Mouse (Mus musculus) forebrain, postnatal 0 days (tissue): ENCODE measurements around the gene Prm3. TPM values are rescaled to one million over a fixed set of nuclear protein-coding genes. Genes with fewer than 3 reads are reported as not detected.
A peak's percentile ranks its signal among the peaks of the same experiment; 100 is the strongest.

ENCODE experiments used
- ATAC-seq: fragments of 200-750 bp; cut with Nextera tagmentation; 2 replicates; pipeline ENCODE4 v1.8.0; 2017; ENCODE audit warnings: mild to moderate bottlenecking, moderate library complexity
- DNase-seq: peaks from one replicate; pipeline ENCODE4 v3.0.0-alpha.2; 2015
- H3K27ac ChIP-seq: fragments of 300-500 bp; sonication (generic); 2 replicates; pipeline ENCODE4 v1.5.1; 2014; ENCODE audit warnings: low read depth, mild to moderate bottlenecking, antibody characterized with exemption, low read length, moderate library complexity, mixed read lengths
- H3K27me3 ChIP-seq: fragments of 300-500 bp; sonication (generic); 2 replicates; pipeline ENCODE4 v1.6.1; 2014; ENCODE audit warnings: mild to moderate bottlenecking, low read length, mixed read lengths; ENCODE audit not compliant: insufficient read depth
- H3K36me3 ChIP-seq: fragments of 300-500 bp; sonication (generic); 2 replicates; pipeline ENCODE4 v1.6.1; 2014; ENCODE audit warnings: mild to moderate bottlenecking, moderate library complexity; ENCODE audit not compliant: insufficient read depth
- H3K4me1 ChIP-seq: fragments of 300-500 bp; sonication (generic); 2 replicates; pipeline ENCODE4 v1.6.1; 2014; ENCODE audit warnings: antibody characterized with exemption; ENCODE audit not compliant: insufficient read depth
- H3K4me2 ChIP-seq: fragments of 300-500 bp; sonication (generic); 2 replicates; pipeline ENCODE4 v1.6.1; 2014; ENCODE audit warnings: low read depth, mild to moderate bottlenecking, moderate library complexity
- H3K4me3 ChIP-seq: fragments of 300-500 bp; sonication (generic); 2 replicates; pipeline ENCODE4 v1.5.1; 2014; ENCODE audit warnings: low read depth, low read length, mixed read lengths
- H3K9ac ChIP-seq: fragments of 300-500 bp; sonication (generic); 2 replicates; pipeline ENCODE4 v1.6.1; 2014; ENCODE audit warnings: mild to moderate bottlenecking
- H3K9me3 ChIP-seq: fragments of 300-500 bp; sonication (generic); 2 replicates; pipeline ENCODE4 v1.6.1; 2016; ENCODE audit warnings: low read length
- CTCF ChIP-seq: sonication (generic); IDR thresholded peaks from 2 replicates; pipeline ENCODE4 v1.5.1; 2016; ENCODE audit warnings: antibody characterized with exemption, control low read depth, low read depth
- WGBS: fragments of 180-500 bp; shearing (Covaris S2); extraction: QIAGEN DNeasy Blood & Tissue Kit; methylation state at CpG from one replicate; pipeline ENCODE4 v1.1.7; 2014; 5-methylcytosine and 5-hydroxymethylcytosine counted together
- polyA plus RNA-seq: library from polyadenylated mRNA; unstranded; fragments of >200 nt; fragmentation: Nextera tagmentation; extraction: Ambion mirVana; gene quantifications from 2 replicates; pipeline ENCODE4 v1.2.1, GENCODE M21; 2015
- total RNA-seq: library from RNA; depleted of rRNA; stranded (reverse); fragments of >200 nt; gene quantifications from 2 replicates; pipeline ENCODE4 v1.2.3, GENCODE M21; 2014

Gene Prm3
- total and polyA plus RNA-seq, 2 experiments from 2014 or later = not detected

- ATAC-seq (no peak), DNase-seq (no peak)
- Histone ChIP-seq H3K36me3 (no peaks in the 10 kb centered on the region), H3K4me1 (no peaks in the 10 kb centered on the region), H3K4me2 (no peak within 1 kb of the TSS), H3K27ac (no peak within 1 kb of the TSS), H3K9me3 (no peaks in the 10 kb centered on the region), H3K4me3 (no peak within 1 kb of the TSS), H3K9ac (no peak within 1 kb of the TSS), H3K27me3 (no peaks in the 10 kb centered on the region)
- TF ChIP-seq CTCF = no peak
- 81% methylated on average over 6 of the region's 6 CpGs for WGBS
Measured at GRCm38 (mm10) chr16:10796034-10796433, 5.3 kb upstream of the Prm3 start, which contains the start of gene Prm2. TSS of gene Prm2 (minus strand) at chr16:10796134.

- Histone ChIP-seq H3K9me3 (no peaks in the 10 kb centered on the region), H3K9ac (no peak overlapping the region), H3K27me3 (peaks cover 3% of the 10 kb centered on the region; the same call in 1 of the 2 replicates), H3K27ac (no peak overlapping the region), H3K4me1 (no peaks in the 10 kb centered on the region), H3K4me2 (no peak overlapping the region), H3K36me3 (no peaks in the 10 kb centered on the region), H3K4me3 (no peak overlapping the region)
- TF ChIP-seq CTCF = no peak
- WGBS = 58% methylated on average over 4 of the region's 4 CpGs
- no peak for DNase-seq
- no peak for ATAC-seq
Measured at GRCm38 (mm10) chr16:10788866-10789265, 1.8 kb downstream of the Prm3 start.

GRCm38 (mm10) chr16:10788271-10788670 lies 2.4 kb downstream of the Prm3 start, which contains the start of gene Tnp2:
TSS of gene Tnp2 (minus strand) at chr16:10788660.
- TF ChIP-seq CTCF = no peak
- no peak within 1 kb of the TSS for H3K9ac ChIP-seq
- 62% methylated on average over 16 of the region's 16 CpGs for WGBS
- H3K4me3 ChIP-seq = no peak within 1 kb of the TSS
- H3K9me3 ChIP-seq = no peaks in the 10 kb centered on the region
- ATAC-seq (no peak), DNase-seq (no peak)
- no peak within 1 kb of the TSS for H3K4me2 ChIP-seq
- H3K27ac ChIP-seq = no peak within 1 kb of the TSS
- H3K27me3 ChIP-seq = peaks cover 5% of the 10 kb centered on the region; the same call in 1 of the 2 replicates
- H3K36me3 ChIP-seq = no peaks in the 10 kb centered on the region
- H3K4me1 ChIP-seq = no peaks in the 10 kb centered on the region

GRCm38 (mm10) chr16:10787548-10788058 lies 3.1 kb downstream of the Prm3 start:
- no peaks in the 10 kb centered on the region for H3K4me1 ChIP-seq
- no peak overlapping the region for H3K4me3 ChIP-seq
- no peaks in the 10 kb centered on the region for H3K9me3 ChIP-seq
- no peak overlapping the region for H3K9ac ChIP-seq
- DNase-seq (no peak), ATAC-seq (no peak)
- TF ChIP-seq CTCF = no peak
- no peak overlapping the region for H3K27ac ChIP-seq
- peaks cover 5% of the 10 kb centered on the region; the same call in 1 of the 2 replicates for H3K27me3 ChIP-seq
- no peak overlapping the region for H3K4me2 ChIP-seq
- WGBS = 86% methylated on average over 7 of the region's 7 CpGs
- no peaks in the 10 kb centered on the region for H3K36me3 ChIP-seq

GRCm38 (mm10) chr16:10786782-10787547 lies 3.7 kb downstream of the Prm3 start:
- 73% methylated on average over 4 of the region's 4 CpGs for WGBS
- no peak overlapping the region for H3K9ac ChIP-seq
- no peak overlapping the region for H3K4me2 ChIP-seq
- no peak for ATAC-seq
- no peaks in the 10 kb centered on the region for H3K4me1 ChIP-seq
- no peaks in the 10 kb centered on the region for H3K36me3 ChIP-seq
- no peak overlapping the region for H3K27ac ChIP-seq
- no peak for TF ChIP-seq CTCF
- H3K27me3 ChIP-seq = peaks cover 5% of the 10 kb centered on the region; the same call in 1 of the 2 replicates
- DNase-seq = no peak
- H3K9me3 ChIP-seq = no peaks in the 10 kb centered on the region
- no peak overlapping the region for H3K4me3 ChIP-seq

- Histone ChIP-seq H3K27me3 (peaks cover 5% of the 10 kb centered on the region; the same call in 1 of the 2 replicates), H3K27ac (peak overlapping the region; percentile 76), H3K9ac (peak overlapping the region; percentile 62), H3K4me2 (peak overlapping the region; percentile 99), H3K4me3 (peak overlapping the region; percentile 64), H3K9me3 (no peaks in the 10 kb centered on the region), H3K4me1 (no peaks in the 10 kb centered on the region), H3K36me3 (no peaks in the 10 kb centered on the region)
- WGBS = 0% methylated on average over 9 of the region's 9 CpGs
- TF ChIP-seq CTCF = peak; percentile 91
- DNase-seq (peak; percentile 92), ATAC-seq (peak; percentile 62)
Measured at GRCm38 (mm10) chr16:10786288-10786687, 4.4 kb downstream of the Prm3 start.
